ENCODE assay signal across 9 mouse cellular contexts in genomic region chr9:95188362-95189217, GRCm38 (mm10).
DNase-seq lines count a peak whose midpoint lies in the region; ATAC-seq and TF ChIP-seq lines count a peak whose summit lies in the region.
"Had no signal": no experiment of that assay in that cellular context is flagged by ENCODE, and none has a peak within 500 bp of the region (broad histone marks: within the 10 kb centered on the region; RNA-seq: fewer than 3 reads in every experiment).

No protein-coding gene starts in this region.

- TF ChIP-seq CTCF in liver, adult 2 months (IDR thresholded peaks at IDR 0.05; ENCODE audit: low read depth, low read length), result no peak
- TF ChIP-seq CTCF in stomach, postnatal 0 days (IDR thresholded peaks at IDR 0.05; ENCODE audit: low read depth), result no peak

- ATAC-seq in limb, embryonic 14.5 days (ENCODE audit: low FRiP score, low read depth), result peak; percentile 65
- ATAC-seq in stomach, postnatal 0 days (ENCODE audit: low FRiP score, low TSS enrichment), result peak; percentile 67
- ATAC-seq in monocyte, adult 5-6 weeks (replicated peaks; ENCODE audit: insufficient number of reproducible peaks, low FRiP score, low TSS enrichment, poor library complexity, severe bottlenecking), result no peak

- H3K9me3 ChIP-seq in limb, embryonic 14.5 days (ENCODE audit: control insufficient read depth, low read length), result no peaks in the 10 kb centered on the region
- no peaks in the 10 kb centered on the region for H3K9me3 ChIP-seq in stomach, postnatal 0 days (ENCODE audit: control insufficient read depth, low read length)
- H3K9me3 ChIP-seq: neural tube, embryonic 13.5 days had no signal

- H3K79me2 ChIP-seq in liver, adult 2 months (ENCODE audit: control insufficient read depth, insufficient read depth, low read length), result no peaks in the 10 kb centered on the region

- no peak overlapping the region for H3K4me2 ChIP-seq in limb, embryonic 14.5 days (replicated peaks; ENCODE audit: low read depth, low read length, severe bottlenecking)
- no peak overlapping the region for H3K4me2 ChIP-seq in stomach, postnatal 0 days (replicated peaks; ENCODE audit: low read depth)
- H3K4me2 ChIP-seq: neural tube, embryonic 13.5 days had no signal

- no peaks in the 10 kb centered on the region for H3K27me3 ChIP-seq in liver, adult 2 months (ENCODE audit: control insufficient read depth, insufficient read depth, low read length)
- no peaks in the 10 kb centered on the region for H3K27me3 ChIP-seq in limb, embryonic 14.5 days (ENCODE audit: control insufficient read depth, insufficient read depth, low read length)
- H3K27me3 ChIP-seq in stomach, postnatal 0 days (ENCODE audit: control insufficient read depth, insufficient read depth, low read length), result no peaks in the 10 kb centered on the region
- H3K27me3 ChIP-seq: neural tube, embryonic 13.5 days had no signal

- DNase-seq in liver, adult 2 months (ENCODE audit: extremely low read depth, low read depth, low spot score), result peak; percentile 83
- no peak for DNase-seq in liver
- peak; percentile 68 to 77 for DNase-seq in heart, adult 18-20 months
- DNase-seq in limb, embryonic 14.5 days (ENCODE audit: low spot score), result peak; percentile 76
- DNase-seq in stomach, postnatal 0 days (ENCODE audit: low spot score), result peak; percentile 23
- DNase-seq in spleen, postnatal 36 days (ENCODE audit: low spot score in 2 of 2), result no peak
- no peak for DNase-seq in cerebellum, postnatal 4 days (ENCODE audit: low spot score in 2 of 2)

- H3K27ac ChIP-seq in liver, adult 2 months (replicated peaks; ENCODE audit: insufficient read depth, low read depth, low read length), result peak overlapping the region; percentile 3
- H3K27ac ChIP-seq in limb, embryonic 14.5 days (replicated peaks; ENCODE audit: low read depth, low read length), result no peak overlapping the region; the same call in 1 of the 2 replicates
- H3K27ac ChIP-seq in stomach, postnatal 0 days (replicated peaks), result no peak overlapping the region
- H3K27ac ChIP-seq: neural tube, embryonic 13.5 days had no signal

- H3K4me3 ChIP-seq in liver, adult 2 months (ENCODE audit: insufficient read depth, low read depth, low read length), result no peak overlapping the region
- no peak overlapping the region for H3K4me3 ChIP-seq in limb, embryonic 14.5 days (replicated peaks; ENCODE audit: low read length)
- H3K4me3 ChIP-seq in stomach, postnatal 0 days (ENCODE audit: low read depth, low read length), result no peak overlapping the region
- H3K4me3 ChIP-seq: neural tube, embryonic 13.5 days had no signal

- TF ChIP-seq POLR2A in liver, adult 2 months (IDR thresholded peaks at IDR 0.05; ENCODE audit: extremely low read depth, insufficient read depth, low read length), result no peak
- TF ChIP-seq POLR2A in limb, embryonic 14.5 days (IDR thresholded peaks at IDR 0.05; ENCODE audit: borderline replicate concordance, extremely low read depth, insufficient read depth, insufficient read length), result no peak

- H3K36me3 ChIP-seq in liver, adult 2 months (ENCODE audit: control insufficient read depth, insufficient read depth, low read length), result no peaks in the 10 kb centered on the region
- H3K36me3 ChIP-seq in limb, embryonic 14.5 days (ENCODE audit: control insufficient read depth, insufficient read depth, low read length), result no peaks in the 10 kb centered on the region
- no peaks in the 10 kb centered on the region for H3K36me3 ChIP-seq in stomach, postnatal 0 days (ENCODE audit: control insufficient read depth, insufficient read depth, low read length)
- H3K36me3 ChIP-seq: neural tube, embryonic 13.5 days had no signal

- no peak overlapping the region for H3K9ac ChIP-seq in liver, adult 2 months (ENCODE audit: low read depth, low read length)
- H3K9ac ChIP-seq in limb, embryonic 14.5 days (ENCODE audit: low read depth, low read length, severe bottlenecking), result no peak overlapping the region
- H3K9ac ChIP-seq in stomach, postnatal 0 days (ENCODE audit: low read length), result no peak overlapping the region
- H3K9ac ChIP-seq: neural tube, embryonic 13.5 days had no signal

- TF ChIP-seq EP300 in stomach, postnatal 0 days (optimal IDR thresholded peaks at IDR 0.05), result no peak

- H3K4me1 ChIP-seq in liver, adult 2 months (ENCODE audit: control insufficient read depth, insufficient read depth, low read length), result peaks cover 18% of the 10 kb centered on the region
- H3K4me1 ChIP-seq in limb, embryonic 14.5 days (ENCODE audit: control insufficient read depth, insufficient read depth, low read length), result peaks cover 42% of the 10 kb centered on the region
- H3K4me1 ChIP-seq in stomach, postnatal 0 days (replicated peaks; ENCODE audit: control insufficient read depth, insufficient read depth), result 0 out of 2 replicates have a peak, but pooled peaks cover 4% of the 10 kb centered on the region

- 17% methylated on average over 8 of the region's 8 CpGs for WGBS in liver, adult 2 months
- 45% methylated on average over 8 of the region's 8 CpGs for WGBS in limb, embryonic 14.5 days
- WGBS in stomach, postnatal 0 days, result 29% methylated on average over 8 of the region's 8 CpGs

Comparison
In these comparisons a context has a peak if more than half of its experiments do, and no peak if none do; other contexts are left out.
1. DNase-seq: peak in liver, adult 2 months (single experiment), heart, adult 18-20 months (2 of 2), limb, embryonic 14.5 days (single experiment) and stomach, postnatal 0 days (single experiment); none in liver (single experiment), spleen, postnatal 36 days (0 of 2) and cerebellum, postnatal 4 days (0 of 2).